Mouse (Mus musculus): ENCODE measurements around the gene Mthfr. TPM values are rescaled to one million over a fixed set of nuclear protein-coding genes. Genes with fewer than 3 reads are reported as not detected.

Mthfr gene
- total RNA-seq, 2 experiments from 2014 or later: 23.3 to 24.9 TPM

- DNase-seq (ENCODE audit: low spot score in 2 of 2): no peak
Observed at GRCm38 (mm10) chr4:148060120-148061085, 21.5 kb downstream of the Mthfr start.

GRCm38 (mm10) chr4:148061086-148061480 lies 22.2 kb downstream of the Mthfr start:
- no peak for DNase-seq (ENCODE audit: low spot score in 2 of 2)

GRCm38 (mm10) chr4:148065702-148066400 lies 27.0 kb downstream of the Mthfr start:
- DNase-seq (ENCODE audit: low spot score in 2 of 2): no peak

GRCm38 (mm10) chr4:148066401-148066744 lies 27.5 kb downstream of the Mthfr start:
- DNase-seq (ENCODE audit: low spot score in 2 of 2): no peak

DNA sequence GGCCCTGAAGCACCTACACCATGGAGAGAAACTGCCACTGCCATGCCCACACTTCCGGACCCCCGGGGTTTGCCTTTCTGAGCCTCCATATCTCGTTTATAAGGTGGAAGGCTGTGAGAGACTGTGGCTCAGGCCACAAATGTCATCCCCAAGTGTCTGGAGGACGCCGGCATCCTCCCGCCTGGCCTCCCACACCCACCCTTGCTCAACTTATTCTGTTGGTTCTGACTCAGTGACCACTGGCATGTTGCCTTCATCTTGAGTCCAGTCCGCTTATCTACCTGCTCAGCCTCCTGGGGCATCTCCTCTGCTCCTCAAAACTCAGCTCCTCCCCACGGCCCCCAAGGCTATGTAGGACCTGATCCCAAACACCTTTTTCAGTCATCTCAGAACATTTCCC lies 28.5 kb downstream of the Mthfr start:
- DNase-seq (ENCODE audit: low spot score in 2 of 2): no peak

- no peak for DNase-seq (ENCODE audit: low spot score in 2 of 2)
Observed at GRCm38 (mm10) chr4:148069602-148070218, 30.8 kb downstream of the Mthfr start.

DNA sequence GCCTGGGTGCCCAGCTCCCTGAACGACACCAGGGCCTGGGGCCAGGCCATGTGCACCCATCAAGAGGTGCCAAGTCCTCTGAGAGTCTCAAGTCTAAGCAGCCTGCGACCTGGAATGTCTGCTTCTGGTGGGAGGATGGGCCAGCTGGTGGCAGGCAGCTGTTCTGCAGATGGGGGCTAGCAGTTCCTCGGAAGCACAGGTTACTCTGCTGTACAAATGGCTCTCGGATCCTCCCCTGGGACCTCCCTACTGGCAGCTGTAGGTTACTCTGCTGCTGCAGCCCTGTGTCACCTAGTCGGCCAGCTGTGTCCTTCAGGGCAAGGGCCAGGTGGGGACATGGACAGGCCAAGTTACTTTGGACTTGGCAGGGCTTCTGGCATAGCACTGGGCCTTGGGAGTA lies 32.6 kb downstream of the Mthfr start:
- DNase-seq (ENCODE audit: low spot score in 2 of 2): no peak

DNA sequence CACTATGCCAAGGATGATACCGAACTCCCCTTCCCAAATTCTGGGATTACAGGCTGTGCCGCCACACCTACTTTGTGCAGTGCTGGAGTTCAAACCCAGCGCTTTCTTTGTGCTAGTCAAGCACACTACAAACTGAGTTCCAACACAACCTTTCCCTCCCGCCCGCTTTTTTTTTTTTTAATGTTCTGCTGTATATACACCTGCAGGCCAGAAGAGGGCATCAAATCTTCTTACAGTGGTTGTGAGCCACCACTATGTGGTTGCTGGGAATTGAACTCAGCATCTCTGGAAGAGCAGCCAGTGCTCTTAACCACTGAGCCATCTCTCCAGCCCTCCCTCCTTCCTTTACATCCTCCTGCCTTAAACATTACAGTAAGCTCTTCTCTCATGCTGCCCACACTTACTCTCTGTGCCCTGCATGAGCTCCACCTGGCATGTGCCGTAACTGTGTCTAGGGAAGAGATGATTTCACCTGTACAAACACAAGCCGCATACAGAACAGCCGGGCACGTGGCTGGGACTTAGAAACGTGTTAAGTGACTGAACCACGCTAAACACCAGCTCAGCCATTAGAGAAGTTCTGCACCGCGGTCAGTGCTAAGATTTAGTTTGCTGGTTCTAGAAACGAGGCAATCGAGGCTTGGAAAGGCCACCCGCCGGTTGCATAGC lies 35.8 kb downstream of the Mthfr start:
- no peak for DNase-seq (ENCODE audit: low spot score in 2 of 2)

DNA sequence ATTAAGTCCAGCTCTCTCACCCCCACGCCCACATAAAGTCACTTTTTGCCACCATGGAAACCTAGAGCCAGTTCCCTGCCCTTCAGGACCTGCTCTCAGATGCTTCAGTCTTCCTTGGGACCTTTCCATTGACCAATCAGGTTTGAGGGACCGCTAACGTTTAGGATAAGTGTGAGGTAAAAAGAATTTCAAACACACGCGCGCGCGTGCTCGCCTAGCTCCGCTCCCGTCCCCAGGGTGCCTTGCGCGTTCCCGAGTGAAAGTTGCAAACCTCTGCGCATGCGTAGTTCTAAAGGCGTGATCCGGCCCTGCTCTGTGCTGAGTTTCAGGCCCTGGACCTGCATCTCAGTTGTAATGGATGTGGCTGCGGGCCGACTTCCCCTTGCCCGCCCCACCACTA lies 36.4 kb downstream of the Mthfr start:
- DNase-seq (ENCODE audit: low spot score in 2 of 2): peak; percentile 62 to 75

GRCm38 (mm10) chr4:148075881-148076280 lies 37.0 kb downstream of the Mthfr start:
- no peak for DNase-seq (ENCODE audit: low spot score in 2 of 2)

- DNase-seq (ENCODE audit: low spot score in 2 of 2): no peak
Observed at GRCm38 (mm10) chr4:148079212-148079611, 40.3 kb downstream of the Mthfr start.

DNA sequence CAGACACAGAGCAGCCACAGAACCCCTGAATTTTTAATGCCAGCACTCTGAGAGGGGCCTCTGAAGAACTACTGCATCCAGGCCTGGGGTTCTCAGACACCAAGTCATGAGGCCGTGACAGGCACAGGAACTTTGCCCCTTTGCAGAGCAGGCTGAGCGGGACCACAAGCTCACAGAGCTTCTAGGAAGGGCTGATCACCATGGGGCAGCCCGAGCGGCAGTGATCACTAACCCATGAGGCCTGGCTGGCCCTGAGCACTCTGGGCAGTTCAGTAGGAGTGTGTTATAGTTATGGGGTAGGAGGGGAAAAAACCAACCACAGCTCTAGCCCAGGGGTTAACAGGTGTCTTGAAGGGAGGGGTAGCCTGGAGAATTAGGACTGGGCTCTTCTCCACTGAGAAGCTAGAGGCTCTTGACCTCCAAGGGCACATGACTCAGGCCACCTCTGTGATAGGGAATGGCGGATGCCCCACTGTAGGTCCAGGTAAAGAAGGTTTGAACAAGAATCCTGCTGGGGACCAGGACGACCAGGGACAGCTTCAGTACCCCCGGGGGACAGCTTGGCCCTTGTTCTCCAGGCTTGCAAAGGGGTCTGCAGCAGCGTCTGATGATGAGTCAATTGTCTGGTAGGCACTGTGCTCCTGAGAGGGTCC lies 41.2 kb downstream of the Mthfr start:
- DNase-seq (ENCODE audit: low spot score in 2 of 2): no peak

GRCm38 (mm10) chr4:148080597-148080973 lies 41.7 kb downstream of the Mthfr start:
- no peak for DNase-seq (ENCODE audit: low spot score in 2 of 2)

DNA sequence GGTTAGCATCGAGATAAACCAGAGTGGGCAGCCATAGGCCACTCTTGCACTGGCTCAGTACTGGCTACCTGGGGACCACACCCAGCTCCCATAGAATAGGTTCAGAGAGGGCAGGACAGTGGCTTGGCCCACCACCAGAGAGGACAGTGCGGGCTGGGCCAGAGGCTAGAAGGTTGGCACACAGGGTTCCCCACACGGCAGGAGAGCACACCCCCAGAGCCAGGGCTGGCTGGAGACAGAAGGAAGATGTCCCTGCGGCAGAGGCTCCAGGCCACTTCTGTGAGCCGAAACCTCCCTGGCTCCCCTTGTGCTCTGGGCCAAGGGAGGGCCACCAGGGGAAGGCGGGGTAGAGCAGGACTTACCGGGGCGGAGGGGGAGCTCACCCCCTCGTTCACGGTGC lies 42.3 kb downstream of the Mthfr start:
- DNase-seq (ENCODE audit: low spot score in 2 of 2): no peak

GRCm38 (mm10) chr4:148082257-148083044 lies 43.6 kb downstream of the Mthfr start:
- peak; percentile 77 to 79 for DNase-seq (ENCODE audit: low spot score in 2 of 2)

- no peak for DNase-seq (ENCODE audit: low spot score in 2 of 2)
Observed at GRCm38 (mm10) chr4:148083176-148083899, 44.5 kb downstream of the Mthfr start.

DNA sequence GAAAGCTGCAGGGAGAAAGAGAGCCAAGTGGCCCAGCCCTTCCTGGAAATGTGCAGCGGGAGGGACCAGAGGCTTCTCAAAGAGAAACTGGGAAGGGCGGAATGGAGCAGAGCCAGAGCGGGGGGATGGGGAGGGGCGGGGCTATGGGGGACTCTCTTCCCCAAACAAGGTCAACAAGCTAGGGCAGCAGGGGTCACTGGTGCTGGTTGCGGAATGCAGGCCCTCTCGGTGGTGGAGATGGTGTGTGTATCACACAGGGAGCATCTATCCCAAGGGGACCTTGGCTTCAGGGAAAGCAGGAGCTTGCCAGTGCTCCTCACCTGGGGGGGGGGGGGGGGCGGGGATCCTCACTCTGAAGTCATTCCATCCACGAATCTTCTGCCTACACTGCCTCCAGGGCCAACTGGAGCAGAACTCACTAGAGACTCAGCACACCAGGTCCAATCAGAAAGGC lies 45.4 kb downstream of the Mthfr start:
- DNase-seq (ENCODE audit: low spot score in 2 of 2): no peak

DNA sequence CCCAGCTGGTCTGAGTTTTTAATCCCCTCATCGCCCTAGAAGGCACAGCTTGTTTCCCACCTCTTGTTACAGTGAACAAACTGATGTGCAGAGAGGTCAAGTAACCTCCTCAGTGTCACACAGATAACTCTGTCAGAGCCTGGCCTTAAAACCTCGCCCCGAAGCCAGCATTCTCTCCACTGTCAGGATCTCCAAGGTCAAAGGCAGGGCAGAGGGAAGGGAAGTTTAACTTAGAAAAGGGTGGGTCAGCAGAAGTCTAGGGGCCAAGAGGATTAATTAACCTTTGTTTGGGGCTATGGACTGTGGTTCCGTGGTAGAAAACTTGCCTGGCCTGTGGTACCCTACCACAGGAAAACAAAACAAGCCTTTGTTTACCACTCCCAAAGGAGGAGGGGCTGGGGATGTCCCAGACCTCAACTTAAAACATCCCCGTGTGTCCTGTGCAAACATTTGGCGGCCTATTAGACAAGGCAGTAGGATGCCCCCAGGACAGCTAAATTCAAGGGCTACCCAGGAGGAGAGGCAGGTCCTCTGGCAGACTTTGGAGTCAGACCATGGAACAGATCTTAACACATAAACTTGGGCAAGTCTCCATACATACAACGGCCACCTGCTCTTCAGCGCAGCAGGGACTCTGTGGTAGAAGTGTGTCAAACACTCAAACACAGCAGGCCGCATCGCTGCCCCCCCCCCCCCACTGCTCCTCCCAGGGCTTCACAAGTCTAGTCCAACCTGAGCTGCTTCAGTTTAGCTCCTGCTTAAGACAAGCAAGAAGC lies 46.4 kb downstream of the Mthfr start:
- no peak for DNase-seq (ENCODE audit: low spot score in 2 of 2)

DNA sequence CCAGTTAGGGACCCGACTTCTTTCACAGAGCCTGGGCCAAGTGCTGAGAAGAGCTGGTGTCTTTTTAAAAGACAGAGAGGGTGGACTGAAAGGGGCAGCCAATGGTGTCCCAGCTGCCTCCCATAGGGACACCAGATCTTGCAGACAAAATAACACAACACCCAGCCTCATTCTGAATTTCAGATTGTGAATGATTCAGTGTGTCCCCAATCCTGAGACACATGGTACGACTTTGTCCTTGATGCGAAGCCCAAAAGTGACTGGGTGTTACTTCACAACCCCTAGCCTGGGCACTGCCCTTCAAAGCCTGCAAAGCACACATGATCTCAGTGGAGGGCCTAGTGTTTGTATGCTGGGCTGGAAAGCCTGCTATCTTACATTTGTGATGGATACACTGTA lies 47.0 kb downstream of the Mthfr start:
- DNase-seq (ENCODE audit: low spot score in 2 of 2): no peak

All from layer of hippocampus, postnatal 10 days (tissue).